Mouse (Mus musculus) heart, postnatal 0 days (tissue): Measurements from ENCODE around the gene Gm609.

Experiments
- CTCF ChIP-seq: IDR thresholded peaks from 2 replicates; pipeline ENCODE4 v1.5.1; 2016; ENCODE audit warnings: antibody characterized with exemption, control low read depth, low read depth
- EP300 ChIP-seq: IDR thresholded peaks from 2 replicates; pipeline ENCODE4 v1.6.1; 2016; ENCODE audit warnings: antibody characterized with exemption, low read depth

GRCm38 (mm10) chr16:45371076-45371475 lies 121.7 kb downstream of the Gm609 start:
- no peak for TF ChIP-seq CTCF
- no peak for TF ChIP-seq EP300
